Mouse (Mus musculus) ovary, adult 18-20 months (tissue): ENCODE data around the gene Pacsin2.
"Not testable (repeated sequence)": the region's sequence is repeated elsewhere in the genome, so short reads cannot be mapped to it uniquely, and the experiment has no call there.

Experiments
- DNase-seq: peaks from one replicate; pipeline ENCODE4 v3.0.0; 2022; ENCODE audit warnings: low spot score, mixed read lengths

Pacsin2 gene

DNA sequence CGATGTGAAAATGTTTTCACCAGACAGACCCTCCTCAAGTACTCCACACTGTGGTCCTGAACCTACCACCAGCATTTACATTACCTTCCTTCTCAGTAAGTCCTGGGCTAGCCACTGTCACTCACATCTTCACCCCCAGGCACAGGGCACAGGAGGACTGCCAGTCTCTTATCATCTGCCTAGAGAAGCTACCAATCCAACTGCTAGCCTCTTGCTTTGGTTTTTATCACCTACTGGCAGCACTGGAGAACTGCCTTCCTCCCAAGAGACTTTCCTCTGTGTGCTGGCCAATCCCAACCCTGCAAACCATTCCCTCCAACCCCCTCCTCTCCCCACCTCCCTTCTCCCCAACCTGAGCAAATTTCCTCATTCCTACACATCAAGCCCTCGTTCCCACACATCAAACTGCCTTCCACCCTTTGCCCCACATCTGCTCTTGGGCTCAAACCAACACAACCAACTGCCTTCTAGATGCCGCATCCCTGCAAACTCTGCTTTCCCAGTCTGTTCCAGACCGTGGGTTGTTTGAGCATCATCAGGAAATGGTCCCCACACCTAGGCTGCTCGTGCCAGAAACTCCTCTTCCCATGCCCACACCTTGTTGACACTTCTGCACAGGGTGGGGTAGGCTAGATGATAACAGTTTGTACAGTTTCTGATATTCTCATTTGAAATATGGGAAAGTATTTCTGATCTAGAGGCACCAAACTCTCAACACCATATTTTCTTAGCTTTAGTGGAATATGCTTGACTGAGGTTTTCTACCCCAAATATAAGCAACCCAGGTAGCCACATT lies 40.6 kb downstream of the Pacsin2 start:
- no peak for DNase-seq

- no peak for DNase-seq
These were observed 42.0 kb downstream of the Pacsin2 start for GRCm38 (mm10) chr15:83422299-83422981.

DNA sequence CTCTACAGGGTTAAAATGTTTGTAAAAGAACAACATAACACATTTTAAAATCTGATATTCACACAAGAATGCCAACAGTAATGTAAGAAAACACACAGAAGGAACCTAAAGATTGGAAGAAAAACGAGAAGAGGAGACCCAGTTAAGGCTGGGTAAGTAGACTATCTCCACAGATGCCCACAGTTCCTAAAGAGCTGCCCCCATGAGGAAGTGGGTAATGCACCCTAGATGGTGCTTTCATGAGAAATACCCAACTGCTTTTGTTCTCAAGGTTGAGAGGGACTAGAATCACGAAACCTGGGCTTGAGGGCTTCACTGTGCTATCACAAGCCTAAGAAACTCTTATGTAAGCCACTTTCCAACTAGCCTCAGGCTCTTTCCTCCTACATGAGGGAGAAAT lies 44.8 kb downstream of the Pacsin2 start:
- no peak for DNase-seq

DNA sequence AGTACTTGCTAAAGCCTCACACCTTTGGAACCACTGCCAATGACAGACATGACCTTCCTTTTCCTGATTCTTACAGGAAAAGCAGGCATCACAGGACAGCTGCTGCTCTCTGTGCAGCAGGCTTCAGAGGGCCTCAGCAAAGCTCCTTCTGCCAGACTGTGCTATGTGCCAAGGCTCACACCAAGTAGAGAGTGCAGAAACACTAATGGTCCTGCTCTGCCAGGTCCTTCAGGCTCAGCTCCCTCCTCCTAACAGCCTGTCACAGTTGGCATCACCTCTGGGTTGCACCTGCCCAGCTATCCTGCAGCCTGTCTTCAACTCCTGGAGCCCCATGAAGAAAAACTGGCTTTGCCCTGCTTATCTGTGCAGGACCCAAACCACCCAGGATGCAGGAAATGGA lies 45.7 kb downstream of the Pacsin2 start:
- no peak for DNase-seq

DNA sequence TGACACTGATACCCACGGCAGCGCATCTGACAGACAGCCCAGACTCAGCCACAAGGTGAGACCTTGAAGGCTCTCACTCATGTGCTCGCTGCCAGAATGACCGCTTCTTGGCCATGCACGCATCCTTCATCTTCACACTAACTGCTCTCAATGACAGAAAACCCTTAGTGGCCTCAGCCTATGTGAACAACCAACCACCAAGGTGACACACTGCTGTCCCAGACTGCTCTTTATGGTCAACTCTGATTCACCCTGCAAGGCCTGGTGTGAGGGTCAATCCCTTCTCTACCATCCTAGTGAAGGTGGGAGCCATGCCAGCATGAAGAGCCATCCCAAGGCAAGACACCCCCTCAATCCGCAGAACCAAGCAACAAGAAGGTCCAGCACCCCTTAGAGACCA lies 46.5 kb downstream of the Pacsin2 start:
- DNase-seq, result no peak

DNA sequence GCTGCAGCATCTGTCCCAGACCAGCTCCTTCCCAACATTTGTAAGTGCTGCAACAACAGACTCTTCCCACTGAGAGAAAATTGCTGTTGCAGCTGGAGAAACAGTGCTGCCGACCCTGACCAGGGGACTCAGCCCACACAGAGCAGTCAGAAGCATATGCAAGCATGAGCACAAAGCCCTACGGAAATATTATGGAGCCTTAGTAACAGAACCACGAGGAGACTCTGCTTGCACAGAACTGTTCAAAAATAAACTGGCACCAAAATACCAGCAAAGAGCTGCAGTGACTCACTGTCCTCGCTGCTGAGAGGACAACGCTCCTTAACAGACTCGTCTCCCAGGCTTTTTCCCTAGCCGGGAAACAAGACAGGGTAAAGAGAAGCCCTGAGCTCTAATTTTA lies 47.0 kb downstream of the Pacsin2 start:
- no peak for DNase-seq

DNA sequence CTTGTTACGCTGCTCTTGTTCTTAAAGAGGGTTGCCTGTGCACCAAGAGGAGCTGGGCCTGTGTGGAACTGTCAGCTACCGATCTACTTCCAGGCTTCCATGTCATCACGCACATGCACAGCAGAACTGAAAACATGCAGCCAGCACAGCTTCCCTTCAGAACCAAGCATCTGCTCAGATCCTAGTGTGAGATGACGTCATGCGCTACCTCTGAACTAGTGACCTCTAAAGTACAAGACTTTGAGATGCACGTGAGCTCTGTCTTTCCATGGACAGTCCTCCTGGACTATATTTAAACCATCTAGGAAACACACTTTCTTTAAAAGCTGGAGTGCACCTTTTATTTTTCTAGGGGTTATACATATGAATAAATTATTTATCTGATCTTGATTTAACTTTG lies 49.0 kb downstream of the Pacsin2 start:
- DNase-seq, result no peak

DNA sequence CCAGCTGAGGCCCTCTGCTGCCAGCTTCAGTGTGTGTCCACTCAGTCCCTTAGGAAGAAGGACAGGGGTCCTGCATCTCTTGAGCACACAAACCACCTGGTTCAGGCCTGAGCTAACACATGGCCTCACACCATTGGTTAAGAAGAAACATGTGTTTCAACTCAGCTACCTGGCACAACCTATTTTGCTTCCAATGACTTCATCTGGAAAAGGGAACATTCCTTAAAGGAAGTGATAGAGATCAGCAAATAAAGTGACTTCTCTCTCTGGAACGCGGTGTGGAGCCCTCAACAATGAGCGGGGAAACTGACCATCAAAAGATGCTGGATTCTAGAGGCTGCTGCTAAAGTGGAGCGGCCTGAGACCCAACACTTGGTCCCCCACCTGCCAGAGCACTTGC lies 52.8 kb downstream of the Pacsin2 start:
- no peak for DNase-seq

DNA sequence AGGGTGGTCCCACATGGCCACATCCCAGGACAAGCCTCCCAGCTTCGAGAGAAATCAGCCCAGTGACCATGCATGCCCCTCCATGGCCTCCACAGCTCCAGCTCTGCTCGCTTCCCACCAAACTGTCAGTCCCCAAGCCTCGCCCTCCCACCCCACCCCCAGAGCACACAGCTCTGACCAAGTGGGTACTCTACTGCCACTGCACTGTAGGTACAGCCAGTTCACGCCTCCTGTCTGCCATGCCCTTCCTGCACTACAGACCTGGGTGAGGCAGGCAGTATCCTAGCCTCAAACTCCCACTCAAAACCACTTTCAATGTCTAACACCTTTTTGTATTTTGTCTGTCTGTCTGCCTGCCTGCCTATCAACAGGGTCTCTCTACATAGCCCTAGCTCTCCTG lies 53.7 kb downstream of the Pacsin2 start:
- no peak for DNase-seq

- DNase-seq, result peak; percentile 25
These were observed 54.1 kb downstream of the Pacsin2 start for GRCm38 (mm10) chr15:83410270-83410669.

DNA sequence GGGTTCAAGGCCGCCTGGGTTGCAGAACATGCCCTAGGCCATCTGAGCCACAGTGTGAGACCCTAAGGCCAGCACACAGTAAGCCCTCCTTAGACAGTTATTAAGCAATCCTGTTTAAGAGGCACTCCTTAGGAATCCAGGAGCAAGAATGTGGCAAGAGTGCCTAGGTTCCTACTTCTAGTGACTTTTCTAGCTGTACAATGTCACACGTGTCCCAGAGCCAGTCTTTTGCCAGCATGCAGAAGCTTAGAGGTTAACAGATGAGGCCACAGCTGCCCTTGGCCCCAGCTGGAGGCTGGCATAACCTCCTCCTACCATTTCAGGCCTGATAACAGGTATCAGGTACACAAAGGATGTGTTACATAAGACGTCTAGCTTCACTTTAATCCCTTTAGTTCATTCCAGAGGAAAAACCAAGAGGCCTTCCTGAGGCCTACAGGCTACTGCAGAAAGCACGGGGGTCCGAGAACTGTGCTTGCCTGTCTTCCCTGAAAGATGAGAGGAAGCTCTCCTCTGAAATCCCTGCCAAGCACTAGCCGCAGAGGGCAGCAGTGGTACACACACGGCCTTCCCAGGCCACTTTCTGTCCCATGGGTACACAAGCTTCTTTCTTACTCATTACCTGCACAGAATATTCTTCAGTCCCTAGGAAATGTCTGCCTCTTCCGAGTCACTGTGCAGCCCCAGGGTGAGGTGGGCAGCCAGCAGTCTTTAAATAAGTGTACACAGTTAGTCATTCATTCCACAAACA lies 55.5 kb downstream of the Pacsin2 start:
- DNase-seq, result no peak

DNA sequence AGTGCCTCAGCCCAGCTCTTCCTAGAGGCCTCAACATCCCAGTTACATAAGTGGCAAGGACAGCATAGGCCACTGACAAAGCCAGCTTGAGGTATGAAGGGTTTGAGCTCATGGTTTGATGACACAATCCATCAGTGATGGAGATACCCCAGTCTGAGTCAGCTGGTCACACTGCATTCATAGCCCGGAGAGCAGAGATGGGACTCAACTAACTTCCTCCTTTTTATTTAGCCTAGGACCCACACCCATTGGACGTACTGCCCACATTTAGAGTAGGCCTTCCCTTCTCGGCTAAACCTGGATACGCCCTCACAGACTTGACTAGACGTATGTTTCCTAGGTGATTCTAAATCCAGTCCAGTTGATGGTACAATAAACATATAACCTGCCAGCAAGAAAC lies 56.2 kb downstream of the Pacsin2 start:
- no peak for DNase-seq

DNA sequence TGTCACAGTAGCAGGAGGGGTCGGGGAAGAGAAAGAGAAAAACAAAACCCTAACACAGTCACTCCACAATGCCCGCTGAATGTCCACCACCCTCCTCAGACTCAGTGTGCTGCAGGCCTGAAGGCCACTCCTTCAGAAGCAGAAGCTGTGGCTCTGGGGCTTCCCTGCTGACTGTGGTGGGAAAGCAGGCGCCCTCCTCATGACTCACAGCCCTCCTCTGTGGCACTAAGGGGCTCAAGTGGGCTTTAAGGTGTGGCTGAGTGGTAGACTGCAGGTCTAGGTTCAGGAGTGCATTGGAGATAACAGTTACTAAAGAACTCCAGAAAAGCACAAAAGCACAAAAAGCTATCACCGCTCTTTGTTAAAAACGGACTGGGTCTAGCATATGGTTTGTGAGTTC lies 56.9 kb downstream of the Pacsin2 start:
- DNase-seq, result no peak

- not testable (repeated sequence) for DNase-seq
These were observed 58.5 kb downstream of the Pacsin2 start for GRCm38 (mm10) chr15:83405866-83406265.

DNA sequence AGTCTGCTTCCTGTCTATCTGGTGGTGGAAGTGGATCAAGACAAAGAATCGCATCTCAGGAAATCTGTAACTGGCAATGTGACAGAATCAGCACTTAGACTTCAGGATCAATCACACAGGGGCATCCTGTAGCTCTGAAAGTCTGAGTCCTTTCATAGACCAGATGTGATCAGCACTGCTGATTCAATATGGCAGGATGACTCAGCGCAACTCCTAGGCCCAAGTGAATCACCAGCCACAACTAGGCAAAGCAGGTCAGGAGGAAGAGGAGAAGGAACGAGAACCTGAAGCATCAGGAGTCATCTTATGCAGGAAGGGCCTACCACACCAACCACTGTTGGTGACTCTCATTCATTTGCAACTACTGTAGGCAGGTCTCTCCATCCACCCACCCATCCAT lies 60.4 kb downstream of the Pacsin2 start:
- DNase-seq, result no peak

DNA sequence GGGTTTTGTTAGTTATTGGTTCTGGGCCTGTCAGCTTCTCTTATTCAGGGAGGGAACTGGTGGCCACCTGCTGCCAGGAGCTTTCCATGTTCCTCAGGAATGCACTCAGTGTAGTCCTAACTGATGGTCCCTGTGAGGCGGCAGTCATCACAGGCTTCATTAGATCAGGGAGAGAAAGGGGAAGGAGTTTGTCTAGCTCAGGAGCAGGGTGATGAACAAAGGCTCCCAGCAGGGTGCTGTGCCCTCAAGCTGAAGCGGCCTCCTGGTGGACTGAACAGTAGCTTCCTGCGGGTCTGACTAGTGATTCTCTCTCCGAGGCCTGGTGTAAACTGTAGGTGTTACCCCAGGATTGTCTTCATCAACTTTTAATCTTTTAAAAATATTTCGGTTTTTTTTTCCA lies 61.4 kb downstream of the Pacsin2 start:
- DNase-seq, result no peak

DNA sequence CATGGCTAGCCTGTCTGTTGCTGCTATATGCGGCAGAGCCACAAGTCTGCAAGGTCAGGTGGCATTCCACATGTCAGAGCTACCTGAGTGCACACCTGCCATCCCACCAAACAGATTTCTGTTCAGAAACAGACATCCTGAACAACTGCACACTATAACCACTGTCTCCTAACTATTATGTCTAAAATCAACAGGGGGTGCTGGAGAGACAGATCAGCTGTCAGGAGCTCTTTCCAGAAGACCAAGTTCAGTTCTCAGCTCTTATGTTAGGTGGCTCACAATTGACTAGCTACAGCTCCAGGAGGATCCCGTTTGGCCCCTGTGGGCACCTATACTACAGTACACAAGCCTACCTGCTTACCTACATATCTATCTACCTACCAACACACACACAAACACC lies 71.7 kb downstream of the Pacsin2 start:
- DNase-seq, result no peak

- DNase-seq, result no peak
These were observed 76.5 kb downstream of the Pacsin2 start for GRCm38 (mm10) chr15:83387911-83388310.

- DNase-seq, result no peak
These were observed 80.8 kb downstream of the Pacsin2 start for GRCm38 (mm10) chr15:83383633-83384032.

DNA sequence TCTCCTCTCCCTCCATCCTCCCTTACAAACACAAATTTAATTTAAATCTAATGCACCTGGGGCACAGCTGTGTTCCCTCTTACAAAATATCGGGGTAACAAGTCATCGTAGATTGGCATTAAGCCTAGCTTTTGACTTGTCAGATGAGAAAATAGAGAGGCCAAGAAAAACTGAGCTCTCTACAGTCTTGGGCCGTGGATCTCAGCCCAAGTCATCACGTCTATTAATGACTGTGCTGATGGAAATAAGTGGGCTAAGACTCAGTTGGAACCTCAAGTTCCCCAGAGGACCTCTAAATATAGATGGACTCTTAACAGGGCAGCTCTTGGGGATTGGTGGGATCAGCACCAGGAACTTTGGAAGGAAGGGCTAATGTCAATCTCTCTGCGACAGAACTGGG lies 81.3 kb downstream of the Pacsin2 start:
- no peak for DNase-seq

DNA sequence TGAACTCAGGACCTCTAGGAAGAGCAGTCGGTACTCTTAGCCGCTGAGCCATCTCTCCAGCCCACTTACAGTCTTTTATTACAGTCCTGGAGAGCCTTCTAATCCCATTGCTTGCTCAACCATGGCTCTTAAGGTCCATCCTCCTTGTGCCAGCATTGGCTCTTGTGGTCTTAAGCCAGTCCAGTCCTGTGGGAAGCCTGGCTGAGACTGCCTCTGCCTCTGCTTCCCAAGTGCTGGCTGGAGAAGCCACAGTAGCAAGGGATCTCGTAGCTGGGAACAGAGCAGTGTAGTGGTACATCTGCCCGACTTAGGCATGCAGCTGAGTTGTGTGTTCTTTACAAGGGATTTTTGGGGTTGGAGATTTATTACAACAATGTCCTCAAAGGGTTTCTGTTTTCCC lies 81.9 kb downstream of the Pacsin2 start:
- no peak for DNase-seq

- no peak for DNase-seq
These were observed 87.3 kb downstream of the Pacsin2 start for GRCm38 (mm10) chr15:83377153-83377552.

GRCm38 (mm10) chr15:83375136-83375535 lies 89.3 kb downstream of the Pacsin2 start:
- DNase-seq, result peak; percentile 47
